Mouse (Mus musculus) kidney, embryonic 16.5 days (tissue): ENCODE results near the gene Srebf1. TPM values are rescaled to one million over a fixed set of nuclear protein-coding genes. Genes with fewer than 3 reads are reported as not detected.
A peak's percentile ranks its signal among the peaks of the same experiment; 100 is the strongest.

ENCODE experiments used
- ATAC-seq: fragments of 200-750 bp; cut with Nextera tagmentation; 2 replicates; pipeline ENCODE4 v1.8.0; 2017; ENCODE audit warnings: moderate TSS enrichment; ENCODE audit not compliant: low FRiP score, low TSS enrichment
- H3K27ac ChIP-seq: fragments of 300-500 bp; sonication (generic); 2 replicates; pipeline ENCODE4 v1.5.1; 2014; ENCODE audit warnings: low read length
- H3K27me3 ChIP-seq: fragments of 300-500 bp; sonication (generic); 2 replicates; pipeline ENCODE4 v1.6.1; 2014; ENCODE audit warnings: low read length, control low read depth, mixed read lengths; ENCODE audit not compliant: insufficient read depth
- H3K36me3 ChIP-seq: fragments of 300-500 bp; sonication (generic); 2 replicates; pipeline ENCODE4 v1.6.1; 2014; ENCODE audit warnings: low read length, control low read depth, mixed read lengths; ENCODE audit not compliant: insufficient read depth
- H3K4me1 ChIP-seq: fragments of 300-500 bp; sonication (generic); 2 replicates; pipeline ENCODE4 v1.6.1; 2014; ENCODE audit warnings: low read length, control low read depth, mixed read lengths; ENCODE audit not compliant: insufficient read depth
- H3K4me2 ChIP-seq: fragments of 300-500 bp; sonication (generic); replicated peaks from 2 replicates; pipeline ENCODE4 v1.6.1; 2014; ENCODE audit warnings: low read depth, low read length
- H3K4me3 ChIP-seq: fragments of 300-500 bp; sonication (generic); 2 replicates; pipeline ENCODE4 v1.5.1; 2014; ENCODE audit warnings: mild to moderate bottlenecking, low read length
- H3K9ac ChIP-seq: fragments of 300-500 bp; sonication (generic); replicated peaks from 2 replicates; pipeline ENCODE4 v1.6.1; 2014; ENCODE audit warnings: low read length
- H3K9me3 ChIP-seq: fragments of 300-500 bp; sonication (generic); 2 replicates; pipeline ENCODE4 v1.6.1; 2016; ENCODE audit warnings: low read length, control low read depth
- WGBS: fragments of 180-500 bp; shearing (Covaris S2); extraction: QIAGEN DNeasy Blood & Tissue Kit; methylation state at CpG from one replicate; pipeline ENCODE4 v1.1.7; 2014; 5-methylcytosine and 5-hydroxymethylcytosine counted together
- polyA plus RNA-seq: library from polyadenylated mRNA; unstranded; fragments of >200 nt; fragmentation: Nextera tagmentation; extraction: Ambion mirVana; gene quantifications from 2 replicates; pipeline ENCODE4 v1.2.1, GENCODE M21; 2015

The Srebf1 gene
- polyA plus RNA-seq, 1 experiment from 2014 or later = 51.3 TPM

DNA sequence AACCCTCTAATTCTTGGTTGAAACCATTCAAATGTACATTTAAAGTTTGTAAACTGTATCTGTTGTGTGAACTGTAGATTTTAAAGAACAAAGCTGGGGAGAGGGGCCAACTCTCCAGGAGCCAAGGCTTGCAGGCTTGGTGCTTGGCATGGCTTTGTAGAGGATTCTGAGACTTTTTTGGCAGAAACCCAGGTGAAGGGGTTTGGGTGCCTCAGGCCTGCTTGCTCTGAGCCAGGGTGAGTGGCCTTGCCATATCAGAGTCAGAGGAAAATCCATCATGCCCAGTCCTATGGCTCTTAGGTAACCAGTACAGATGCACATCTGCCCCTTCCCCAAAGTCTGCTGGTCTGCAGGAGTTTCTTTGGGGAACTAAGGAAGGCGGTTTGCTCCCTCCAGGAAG lies 3.5 kb upstream of the Srebf1 start:
- 94% methylated on average over 1 of the region's 1 CpGs for WGBS
- Histone ChIP-seq H3K27ac (no peak overlapping the region), H3K27me3 (no peaks in the 10 kb centered on the region), H3K4me2 (no peak overlapping the region), H3K9ac (no peak overlapping the region), H3K9me3 (no peaks in the 10 kb centered on the region), H3K4me3 (no peak overlapping the region), H3K36me3 (no peaks in the 10 kb centered on the region), H3K4me1 (peaks cover 17% of the 10 kb centered on the region)
- ATAC-seq = no peak

DNA sequence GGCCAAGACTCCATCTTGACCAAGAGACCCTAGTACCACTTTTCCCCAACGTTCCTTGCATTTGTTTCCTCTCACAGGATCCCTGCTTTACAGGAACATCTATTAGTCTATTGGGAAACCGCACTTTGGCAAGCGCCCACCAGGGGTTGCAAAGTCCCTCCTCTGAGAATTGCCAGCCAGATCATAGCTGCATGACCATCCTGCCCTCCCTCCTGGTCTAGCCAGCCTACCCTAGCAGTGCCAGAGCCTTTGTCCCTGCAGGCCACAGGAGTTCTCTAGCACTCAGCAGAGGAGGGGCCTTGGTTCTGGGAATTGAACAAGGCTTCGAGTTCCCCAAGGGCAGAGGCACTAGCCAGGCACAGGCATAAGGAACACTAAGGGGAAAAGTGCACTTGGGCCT lies 2.3 kb upstream of the Srebf1 start:
- Histone ChIP-seq H3K9me3 (no peaks in the 10 kb centered on the region), H3K4me2 (no peak overlapping the region), H3K27ac (no peak overlapping the region), H3K4me3 (no peak overlapping the region), H3K27me3 (no peaks in the 10 kb centered on the region), H3K4me1 (peaks cover 18% of the 10 kb centered on the region), H3K9ac (no peak overlapping the region), H3K36me3 (no peaks in the 10 kb centered on the region)
- no peak for ATAC-seq
- WGBS = 56% methylated on average over 4 of the region's 4 CpGs

DNA sequence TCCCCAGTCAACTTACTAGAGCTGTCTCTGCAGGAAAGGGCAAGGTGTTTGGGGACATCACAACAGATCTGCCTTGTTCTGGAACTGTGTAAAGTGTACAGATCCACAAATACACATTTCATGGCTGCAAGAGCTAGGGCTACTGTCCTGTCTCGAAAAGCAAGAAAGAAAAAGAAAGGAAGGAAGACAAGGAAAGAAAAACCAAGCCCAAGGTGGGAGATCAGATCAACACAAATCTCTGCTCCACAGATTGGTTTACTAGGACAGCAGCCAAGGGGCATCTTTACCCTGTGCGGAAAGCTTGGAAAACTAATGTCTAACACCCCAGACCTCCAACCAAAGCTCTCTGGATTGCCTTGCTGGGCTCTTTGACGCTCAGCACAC lies 304 bp downstream of the Srebf1 start:
- Histone ChIP-seq H3K27me3 (no peaks in the 10 kb centered on the region), H3K4me1 (peaks cover 27% of the 10 kb centered on the region), H3K9me3 (no peaks in the 10 kb centered on the region), H3K36me3 (peaks cover 4% of the 10 kb centered on the region; the same call in 1 of the 2 replicates), H3K9ac (peak overlapping the region; percentile 61; the same call in 1 of the 2 replicates), H3K27ac (no peak overlapping the region), H3K4me2 (peak overlapping the region; percentile 76), H3K4me3 (peak overlapping the region; percentile 46; the same call in 1 of the 2 replicates)
- ATAC-seq = no peak
- 54% methylated on average over 3 of the region's 3 CpGs for WGBS

DNA sequence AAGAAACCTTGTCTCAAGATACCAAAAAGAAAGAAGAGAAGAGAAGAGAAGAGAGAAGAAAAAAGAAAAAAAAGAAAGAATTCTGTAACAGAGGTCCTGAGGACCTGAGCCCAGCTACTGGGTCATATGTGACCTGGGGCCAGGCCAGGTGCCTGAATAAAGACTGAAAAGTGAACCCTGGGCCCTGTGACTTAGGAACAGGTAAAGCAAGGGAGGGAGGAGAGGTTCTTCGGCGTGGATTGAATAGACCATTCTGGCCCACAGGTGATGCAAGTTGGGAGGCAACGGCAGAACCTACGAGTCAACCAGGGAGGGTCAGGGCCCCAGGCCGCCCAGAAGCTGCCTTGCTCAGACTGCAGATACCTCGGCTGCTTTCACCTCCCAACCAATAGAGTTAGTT lies 956 bp downstream of the Srebf1 start:
- ATAC-seq = no peak
- Histone ChIP-seq H3K9me3 (no peaks in the 10 kb centered on the region), H3K4me1 (peaks cover 32% of the 10 kb centered on the region), H3K27me3 (no peaks in the 10 kb centered on the region), H3K36me3 (peaks cover 4% of the 10 kb centered on the region; the same call in 1 of the 2 replicates), H3K27ac (no peak overlapping the region), H3K9ac (no peak overlapping the region), H3K4me3 (no peak overlapping the region), H3K4me2 (no peak overlapping the region)
- WGBS = 86% methylated on average over 6 of the region's 6 CpGs

DNA sequence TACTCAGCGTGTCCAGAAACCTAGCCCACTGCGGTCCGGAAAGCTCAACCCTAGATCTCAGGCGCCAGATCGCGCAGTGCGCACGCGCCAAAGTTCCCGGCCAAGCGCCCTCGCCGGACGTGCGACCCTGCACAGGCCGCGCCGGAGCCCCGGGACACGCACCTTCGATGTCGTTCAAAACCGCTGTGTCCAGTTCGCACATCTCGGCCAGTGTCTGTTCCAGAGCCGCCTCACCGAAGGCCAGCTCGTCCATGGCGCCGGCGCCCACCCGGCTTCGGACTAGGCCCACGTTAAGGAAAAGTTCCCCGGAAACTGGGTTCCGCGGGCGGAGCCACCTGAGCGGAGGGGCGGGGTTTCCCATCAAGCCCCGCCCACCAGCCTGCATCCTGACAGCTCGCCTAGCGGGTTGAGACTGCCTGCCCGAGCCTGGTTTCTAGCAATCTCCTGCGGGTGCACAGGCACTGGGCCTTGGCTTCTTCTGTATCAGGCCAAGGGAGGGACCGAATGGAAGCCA lies 2.0 kb downstream of the Srebf1 start:
- peaks cover 32% of the 10 kb centered on the region for H3K4me1 ChIP-seq
- H3K9ac ChIP-seq = peak overlapping the region; percentile 71
- peak; percentile 81 for ATAC-seq
- H3K27me3 ChIP-seq = no peaks in the 10 kb centered on the region
- H3K9me3 ChIP-seq = no peaks in the 10 kb centered on the region
- H3K4me2 ChIP-seq = peak overlapping the region; percentile 72
- peak overlapping the region; percentile 62 for H3K4me3 ChIP-seq
- peaks cover 4% of the 10 kb centered on the region; the same call in 1 of the 2 replicates for H3K36me3 ChIP-seq
- H3K27ac ChIP-seq = peak overlapping the region; percentile 74
- WGBS = under 1% methylated on average over 46 of the region's 46 CpGs

DNA sequence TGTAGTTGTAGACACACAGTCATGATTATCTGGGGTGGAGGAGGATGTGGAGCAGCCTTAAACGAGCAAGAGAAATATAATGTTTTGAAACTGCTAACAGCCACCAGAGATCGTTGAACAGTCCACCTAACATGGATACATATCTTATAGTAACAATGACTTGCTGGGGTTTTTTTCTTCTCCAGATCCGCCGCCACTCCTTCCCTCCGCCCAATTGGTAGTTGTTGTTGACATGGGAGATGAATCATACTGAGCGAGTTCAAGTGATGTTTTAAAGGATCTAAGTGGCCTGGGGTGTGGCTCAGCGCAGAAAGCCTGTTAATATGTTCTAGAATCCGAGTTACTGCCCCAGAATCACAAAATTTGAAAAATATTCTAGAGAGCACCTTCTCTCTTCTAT lies 2.8 kb downstream of the Srebf1 start:
- peak overlapping the region; percentile 71 for H3K9ac ChIP-seq
- no peaks in the 10 kb centered on the region for H3K9me3 ChIP-seq
- peaks cover 32% of the 10 kb centered on the region for H3K4me1 ChIP-seq
- ATAC-seq = no peak
- WGBS = 27% methylated on average over 8 of the region's 8 CpGs
- peak overlapping the region; percentile 74 for H3K27ac ChIP-seq
- H3K36me3 ChIP-seq = peaks cover 4% of the 10 kb centered on the region; the same call in 1 of the 2 replicates
- peak overlapping the region; percentile 72 for H3K4me2 ChIP-seq
- no peaks in the 10 kb centered on the region for H3K27me3 ChIP-seq
- H3K4me3 ChIP-seq = peak overlapping the region; percentile 62

DNA sequence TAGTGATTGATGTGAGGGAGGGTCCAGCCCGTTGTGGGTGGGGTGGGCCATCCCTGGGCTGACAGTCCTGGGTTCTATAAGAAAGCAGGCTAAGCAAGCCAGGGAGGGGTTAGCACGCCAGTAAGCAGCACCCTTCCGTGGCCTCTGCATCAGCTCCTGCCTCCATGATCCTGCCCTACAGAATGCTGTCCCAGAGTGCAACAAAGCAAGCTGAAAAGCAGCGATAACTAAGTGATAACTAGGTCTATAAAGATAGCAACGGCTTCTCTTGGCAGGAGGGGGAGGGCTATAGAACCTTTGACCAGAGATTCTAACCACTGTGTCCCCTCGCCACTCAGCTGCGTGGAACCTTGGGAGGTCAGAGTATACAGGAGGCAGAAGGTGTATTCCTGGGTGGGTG lies 4.9 kb downstream of the Srebf1 start:
- Histone ChIP-seq H3K9ac (no peak overlapping the region), H3K36me3 (peaks cover 4% of the 10 kb centered on the region; the same call in 1 of the 2 replicates), H3K4me1 (peaks cover 34% of the 10 kb centered on the region), H3K27ac (no peak overlapping the region), H3K9me3 (no peaks in the 10 kb centered on the region), H3K27me3 (no peaks in the 10 kb centered on the region), H3K4me3 (no peak overlapping the region), H3K4me2 (no peak overlapping the region)
- WGBS = 82% methylated on average over 7 of the region's 7 CpGs
- no peak for ATAC-seq

DNA sequence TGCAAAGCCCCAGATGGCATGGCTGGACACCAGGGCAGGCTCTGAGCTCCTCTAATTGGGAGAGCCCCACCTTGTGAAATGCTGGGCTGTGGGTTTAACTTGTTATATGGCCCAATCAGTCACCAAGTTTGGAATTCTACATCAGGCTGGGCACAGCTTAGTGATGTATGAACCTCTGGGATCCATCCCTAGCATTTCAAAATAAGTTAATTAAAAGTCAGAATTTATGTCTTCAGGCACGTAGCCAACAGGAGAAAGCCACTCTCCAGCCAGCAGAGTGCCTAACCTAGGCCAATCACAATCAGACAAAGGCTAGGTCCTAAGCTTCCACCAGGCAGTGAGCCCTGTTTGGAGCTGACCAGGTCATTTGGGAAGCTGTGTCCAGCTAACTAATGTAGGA lies 5.7 kb downstream of the Srebf1 start:
- Histone ChIP-seq H3K27me3 (no peaks in the 10 kb centered on the region), H3K4me1 (peaks cover 42% of the 10 kb centered on the region)
- WGBS = 67% methylated on average over 1 of the region's 1 CpGs

DNA sequence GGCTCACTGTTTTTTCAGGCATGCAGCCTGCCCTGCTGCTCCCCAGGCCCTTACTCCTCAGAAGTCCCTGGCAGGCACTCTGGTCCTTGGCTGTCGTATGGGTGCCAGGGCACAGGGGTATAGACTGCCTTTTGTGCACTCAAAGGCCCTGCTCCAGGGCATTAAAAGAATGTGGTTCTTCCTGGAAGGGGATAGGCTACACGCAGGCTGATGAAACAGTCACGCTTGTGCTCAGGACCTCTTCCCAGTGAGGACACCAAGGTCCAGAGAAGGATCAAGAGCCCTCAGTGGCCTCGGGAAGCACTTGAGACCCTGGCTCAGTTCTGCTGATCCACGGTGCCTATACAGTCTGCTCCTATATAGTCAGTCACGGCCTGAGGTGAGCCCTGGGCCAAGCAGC lies 9.1 kb downstream of the Srebf1 start:
- no peaks in the 10 kb centered on the region for H3K27me3 ChIP-seq
- peaks cover 4% of the 10 kb centered on the region; the same call in 1 of the 2 replicates for H3K36me3 ChIP-seq
- ATAC-seq = no peak
- WGBS = 52% methylated on average over 6 of the region's 6 CpGs
- no peak overlapping the region for H3K27ac ChIP-seq
- H3K4me1 ChIP-seq = peaks cover 58% of the 10 kb centered on the region
- H3K4me2 ChIP-seq = no peak overlapping the region
- no peak overlapping the region; the same call in none of the 2 replicates for H3K9ac ChIP-seq
- no peak overlapping the region for H3K4me3 ChIP-seq
- H3K9me3 ChIP-seq = no peaks in the 10 kb centered on the region

More for the DNA sequence above, 5.7 kb downstream of the Srebf1 start:
- H3K4me2 ChIP-seq = no peak overlapping the region
- H3K4me3 ChIP-seq = no peak overlapping the region
- no peaks in the 10 kb centered on the region for H3K9me3 ChIP-seq
- H3K9ac ChIP-seq = no peak overlapping the region
- ATAC-seq = no peak
- H3K27ac ChIP-seq = no peak overlapping the region
- H3K36me3 ChIP-seq = peaks cover 4% of the 10 kb centered on the region; the same call in 1 of the 2 replicates

DNA sequence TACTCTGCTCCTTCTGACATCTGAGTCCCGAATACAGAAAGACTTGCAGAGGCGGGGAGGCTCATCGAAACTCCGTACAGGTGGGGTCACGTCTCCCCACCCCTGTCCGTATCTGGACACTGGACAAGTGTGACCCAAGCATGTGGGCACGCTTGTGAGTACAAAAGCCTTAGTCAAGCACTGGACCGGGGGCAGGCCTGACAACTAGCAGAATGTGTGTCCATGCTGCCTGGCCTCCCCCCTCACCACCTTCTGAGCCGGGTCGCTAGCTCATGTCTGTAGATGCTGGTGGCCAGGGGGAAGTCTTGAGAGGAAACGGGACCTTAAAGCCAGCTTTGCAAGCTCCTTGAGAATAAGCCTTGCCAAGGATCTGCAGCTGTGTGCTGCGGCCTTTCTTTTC lies 10.6 kb downstream of the Srebf1 start:
- ATAC-seq = no peak
- 43% methylated on average over 12 of the region's 12 CpGs for WGBS
- Histone ChIP-seq H3K27me3 (no peaks in the 10 kb centered on the region), H3K9ac (no peak overlapping the region), H3K4me1 (peaks cover 61% of the 10 kb centered on the region), H3K4me2 (no peak overlapping the region), H3K4me3 (no peak overlapping the region), H3K9me3 (no peaks in the 10 kb centered on the region), H3K36me3 (no peaks in the 10 kb centered on the region), H3K27ac (no peak overlapping the region)
